Mouse (Mus musculus) megakaryocyte-erythroid progenitor cell, adult 5-6 weeks (primary cell): ENCODE measurements around the gene Ccser1. TPM values are rescaled to one million over a fixed set of nuclear protein-coding genes. Genes with fewer than 3 reads are reported as not detected.
"Not testable (repeated sequence)": the region's sequence is repeated elsewhere in the genome, so short reads cannot be mapped to it uniquely, and the experiment has no call there.

Source experiments
- ATAC-seq: replicated peaks from 2 replicates; pipeline ENCODE4 v1.8.0; 2016; ENCODE audit warnings: mild to moderate bottlenecking, inconsistent platforms; ENCODE audit not compliant: severe bottlenecking, poor library complexity, low FRiP score, low TSS enrichment
- total RNA-seq, 2 experiments: library from RNA; stranded (forward) in 1 of 2; stranded (reverse) in 1 of 2; fragments of 200-1000, 215-1000 nt in 1 of 2; fragments of >200 nt in 1 of 2; fragmentation: Nextera tagmentation in 1 of 2; gene quantifications; 2 replicates each; pipeline ENCODE4 v1.2.3; 2014 to 2017

Ccser1 gene
- total RNA-seq, 2 experiments from 2014 or later: not detected

- no peak for ATAC-seq
Observed at GRCm38 (mm10) chr6:61805481-61805880, 625.4 kb downstream of the Ccser1 start.

- no peak for ATAC-seq
Observed at GRCm38 (mm10) chr6:61817716-61818115, 637.6 kb downstream of the Ccser1 start.

DNA sequence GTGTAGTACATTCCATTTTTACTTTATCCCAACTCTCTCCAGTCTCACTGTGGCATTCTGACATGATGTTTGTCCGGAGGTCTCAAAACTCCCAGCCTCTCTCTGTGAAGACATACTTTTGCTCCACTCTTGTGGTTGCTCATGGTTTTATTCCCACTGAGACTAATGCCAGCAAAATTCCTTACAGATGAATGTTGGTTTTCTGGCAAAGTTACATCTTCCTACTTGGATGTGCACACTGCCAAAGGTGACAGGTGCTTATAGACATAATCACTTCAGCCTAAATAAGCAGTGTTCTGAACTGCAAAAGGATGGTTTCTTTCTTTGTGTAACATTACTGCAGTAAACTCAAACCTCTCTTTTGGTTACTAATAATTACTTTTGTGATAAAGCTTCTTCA is 696.2 kb downstream of the Ccser1 start:
- ATAC-seq: no peak

GRCm38 (mm10) chr6:61898238-61898637 is 718.1 kb downstream of the Ccser1 start:
- no peak for ATAC-seq

- ATAC-seq: no peak
Observed at GRCm38 (mm10) chr6:61902715-61903114, 722.6 kb downstream of the Ccser1 start.

GRCm38 (mm10) chr6:61912896-61913295 is 732.8 kb downstream of the Ccser1 start:
- no peak for ATAC-seq

DNA sequence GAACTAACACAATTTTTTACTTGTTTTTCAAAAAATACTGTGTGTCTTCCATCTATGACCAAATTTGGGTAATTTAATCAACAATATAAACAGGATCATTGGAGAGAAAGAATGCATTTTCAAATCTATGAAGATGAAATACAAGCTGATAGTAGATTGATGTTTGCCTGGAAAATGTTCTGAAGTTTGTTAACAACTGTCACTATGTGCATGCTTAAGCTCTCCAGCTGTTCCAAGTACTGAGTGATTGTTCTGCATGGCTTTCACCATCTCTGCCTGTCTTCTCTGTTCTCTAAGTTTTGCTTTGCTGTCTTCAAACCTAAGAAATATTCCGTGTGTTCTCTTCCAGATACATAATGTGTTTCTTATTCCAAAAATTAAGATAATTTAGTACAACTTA is 751.5 kb downstream of the Ccser1 start:
- ATAC-seq: no peak

GRCm38 (mm10) chr6:61936656-61937055 is 756.5 kb downstream of the Ccser1 start:
- ATAC-seq: no peak

- no peak for ATAC-seq
Observed at GRCm38 (mm10) chr6:61939236-61939635, 759.1 kb downstream of the Ccser1 start.

DNA sequence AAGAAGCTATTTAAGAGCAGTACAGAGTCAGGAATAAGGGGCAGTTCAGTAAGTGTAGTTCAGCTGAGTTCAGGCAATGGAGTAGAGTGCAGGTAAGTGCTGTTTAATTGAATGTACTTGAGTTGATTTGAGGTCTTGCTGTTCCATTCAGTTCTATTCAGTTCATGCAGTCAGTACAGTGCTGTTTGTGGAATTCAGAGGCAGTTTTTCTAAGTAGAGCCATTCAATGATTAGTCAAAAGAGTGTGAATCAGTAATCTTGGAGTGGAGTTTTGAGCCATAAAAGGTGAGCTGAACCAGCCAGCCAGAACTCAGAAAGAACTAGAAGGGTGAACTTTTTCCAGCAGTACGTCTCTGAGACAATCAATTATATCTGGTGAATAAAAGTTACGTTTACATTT is 773.6 kb downstream of the Ccser1 start:
- ATAC-seq: no peak

GRCm38 (mm10) chr6:61976878-61977277 is 796.8 kb downstream of the Ccser1 start:
- no peak for ATAC-seq

GRCm38 (mm10) chr6:61978379-61978778 is 798.3 kb downstream of the Ccser1 start:
- no peak for ATAC-seq

DNA sequence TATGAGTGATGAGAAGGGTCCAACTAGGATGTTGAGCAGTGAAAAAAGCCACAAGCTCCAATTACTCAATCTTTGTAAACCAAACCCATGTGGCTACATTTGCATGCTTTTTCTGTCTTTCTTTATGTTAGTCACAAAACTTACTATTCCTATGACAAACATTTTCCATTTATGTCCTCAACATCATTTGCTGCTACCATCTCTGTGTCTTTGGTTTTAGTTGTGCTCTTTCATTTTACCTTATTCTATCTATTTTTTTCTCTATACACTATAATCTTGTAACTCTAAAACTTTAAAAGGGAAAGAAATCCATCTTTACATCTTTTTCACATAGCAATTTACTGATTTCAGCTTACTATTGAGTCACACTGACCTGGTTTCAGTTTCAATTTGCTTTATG is 834.2 kb downstream of the Ccser1 start:
- no peak for ATAC-seq

- ATAC-seq: no peak
Observed at GRCm38 (mm10) chr6:62044454-62044853, 864.3 kb downstream of the Ccser1 start.

DNA sequence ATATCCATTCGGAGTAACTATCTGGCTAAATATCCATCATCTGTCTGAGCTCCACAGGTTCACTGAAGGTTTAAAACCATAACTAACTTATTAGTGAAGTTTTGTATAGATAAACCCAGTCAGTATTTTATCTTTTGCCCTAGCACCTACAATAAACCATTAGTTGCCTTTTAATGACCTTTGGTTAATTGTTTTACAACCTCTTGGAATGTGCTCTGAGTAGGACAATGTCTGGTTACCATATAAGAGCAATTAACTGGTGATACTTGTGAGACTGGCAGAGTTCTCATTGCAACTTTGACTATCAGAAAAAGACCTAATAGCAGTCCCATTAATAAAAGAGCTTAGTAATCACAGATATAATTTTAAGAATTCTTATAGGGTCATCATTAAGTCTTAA is 864.9 kb downstream of the Ccser1 start:
- ATAC-seq: not testable (repeated sequence)

GRCm38 (mm10) chr6:62055276-62055675 is 875.2 kb downstream of the Ccser1 start:
- no peak for ATAC-seq

DNA sequence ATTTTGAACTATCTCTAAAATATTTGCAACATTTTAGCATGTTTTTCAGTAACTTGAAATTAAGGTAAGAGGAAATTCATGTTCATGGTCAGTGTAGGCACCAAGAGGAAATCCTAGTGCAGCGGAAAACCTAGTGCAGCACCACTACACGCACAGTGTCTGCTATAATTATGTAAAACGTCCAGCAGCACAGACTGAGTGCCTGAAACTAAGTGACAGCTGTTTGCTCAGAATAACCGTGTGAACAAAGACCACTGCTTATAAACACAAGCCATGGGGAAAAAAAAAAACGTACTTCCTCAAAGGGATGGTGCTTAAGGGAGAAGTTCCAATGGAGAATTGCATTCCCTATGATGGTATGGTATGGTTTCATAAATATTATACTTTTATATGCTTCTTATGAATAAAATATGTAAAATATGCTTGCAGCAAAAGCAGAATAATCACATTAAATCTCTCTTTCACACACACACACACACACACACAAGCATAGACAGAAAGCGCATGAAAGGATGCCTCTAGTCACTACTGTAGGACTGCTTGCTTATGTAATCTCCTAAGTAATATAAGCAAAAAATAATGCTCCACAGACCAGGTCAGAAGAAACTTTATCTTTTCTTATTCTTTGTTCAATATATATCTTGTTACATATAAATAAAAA is 886.4 kb downstream of the Ccser1 start:
- no peak for ATAC-seq

GRCm38 (mm10) chr6:62067024-62067380 is 886.9 kb downstream of the Ccser1 start:
- no peak for ATAC-seq

DNA sequence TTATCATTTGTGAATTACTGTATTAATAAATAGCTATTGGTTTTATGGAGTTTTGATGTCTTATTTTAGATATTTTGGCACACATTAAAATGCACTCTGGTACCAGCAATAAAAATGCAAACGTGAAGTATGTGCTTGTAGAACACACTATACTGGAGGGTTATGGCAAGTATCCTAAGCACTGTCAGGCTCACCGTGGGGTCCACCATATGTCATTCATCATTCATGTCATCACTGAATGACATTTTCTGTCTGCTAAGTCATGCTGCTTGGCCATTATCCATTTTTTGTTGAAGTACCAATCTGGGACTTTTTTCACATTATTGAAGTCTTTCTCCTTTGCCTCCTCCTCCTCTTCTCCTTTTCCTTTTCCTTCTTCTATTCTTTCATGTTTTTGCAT is 925.3 kb downstream of the Ccser1 start:
- no peak for ATAC-seq

DNA sequence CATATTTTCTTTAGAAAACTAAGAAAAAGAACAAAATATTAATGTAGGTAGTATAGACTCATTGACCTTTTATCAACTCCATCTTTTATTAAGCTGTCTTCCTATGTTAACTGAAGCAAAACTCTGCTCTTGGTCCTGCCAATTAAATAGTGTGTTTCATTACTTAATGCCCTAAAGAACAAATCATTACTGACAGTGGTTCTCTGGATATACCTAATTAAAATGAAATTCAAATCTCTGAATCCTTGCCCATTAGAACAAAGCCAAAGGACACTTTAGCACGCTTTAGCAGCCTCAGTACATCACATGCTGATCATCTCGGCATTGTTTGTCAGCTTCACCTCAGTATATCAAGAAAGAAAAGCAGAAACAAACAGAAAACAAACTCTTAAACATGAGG is 952.4 kb downstream of the Ccser1 start:
- no peak for ATAC-seq

- no peak for ATAC-seq
Observed at GRCm38 (mm10) chr6:62160320-62160719, 980.2 kb downstream of the Ccser1 start.

DNA sequence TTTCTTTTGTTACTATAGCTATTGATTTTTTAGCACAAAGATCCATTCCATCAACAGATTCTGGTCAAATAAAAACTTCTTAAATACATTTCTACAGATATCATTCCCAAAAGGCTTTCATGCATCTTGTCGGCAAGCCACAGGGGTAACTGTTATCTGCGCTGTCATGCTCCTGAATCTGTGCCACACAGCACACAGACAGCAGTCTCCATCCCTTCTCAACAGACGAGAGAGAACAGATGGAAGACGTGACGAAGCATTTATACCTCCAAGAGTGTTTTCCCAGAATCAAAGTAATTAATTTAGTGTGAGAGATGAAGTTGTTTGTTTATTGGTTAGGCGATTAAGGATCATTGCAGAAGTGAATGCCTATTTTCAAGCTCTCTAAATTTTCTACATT is 982.5 kb downstream of the Ccser1 start:
- ATAC-seq: no peak
